Mouse (Mus musculus) thymus, postnatal 36 days (tissue): Measurements from ENCODE around the gene Dmbx1.

Source experiments
- DNase-seq, 2 experiments: peaks; one replicate each; pipeline ENCODE4 v3.0.0; 2022; ENCODE audit warnings: mixed read lengths in 2 of 2

Gene Dmbx1

DNA sequence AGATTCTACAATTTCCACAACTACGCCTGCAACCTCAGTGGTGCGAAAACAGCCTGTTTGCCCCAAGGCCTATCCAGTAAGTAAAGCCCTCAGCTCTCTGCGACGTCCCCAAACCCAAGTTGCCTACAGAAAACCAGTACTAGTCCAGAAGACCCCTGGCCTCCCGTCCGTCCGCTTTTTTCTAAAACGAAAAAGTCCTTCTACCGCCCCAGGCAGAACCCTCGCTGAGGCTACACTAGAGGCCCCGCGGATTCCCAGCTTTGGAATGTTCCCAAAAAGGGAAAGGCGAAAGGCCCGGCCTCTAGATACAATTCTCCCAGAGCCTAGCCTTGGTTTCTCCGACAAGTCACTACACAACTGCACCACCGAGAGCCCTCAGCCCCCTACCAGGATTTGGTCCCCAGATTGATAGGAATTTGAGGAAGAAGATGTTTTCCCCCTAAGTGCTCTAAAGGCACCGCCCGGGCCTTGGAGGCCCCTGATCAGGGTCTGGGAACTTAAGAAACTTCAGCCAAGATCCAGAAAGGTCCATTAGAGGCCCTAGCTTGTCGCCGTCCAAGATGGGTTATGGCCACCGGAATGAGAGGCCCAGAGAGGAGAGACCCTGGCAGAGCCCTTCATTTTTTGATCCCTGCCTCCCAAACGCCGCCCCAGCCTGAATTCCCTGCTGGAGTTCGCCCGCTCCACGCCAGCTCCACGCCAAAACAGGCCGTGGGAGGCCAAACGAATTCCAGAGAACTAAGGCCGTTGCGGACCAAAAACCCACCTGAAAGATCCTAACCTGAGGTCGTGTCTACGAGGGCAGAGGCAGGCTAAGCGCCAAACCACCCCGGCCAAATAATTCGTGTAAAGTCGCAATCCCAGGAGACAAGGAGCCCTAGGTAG, 1.2 kb downstream of the Dmbx1 start:
- DNase-seq = no peak

DNA sequence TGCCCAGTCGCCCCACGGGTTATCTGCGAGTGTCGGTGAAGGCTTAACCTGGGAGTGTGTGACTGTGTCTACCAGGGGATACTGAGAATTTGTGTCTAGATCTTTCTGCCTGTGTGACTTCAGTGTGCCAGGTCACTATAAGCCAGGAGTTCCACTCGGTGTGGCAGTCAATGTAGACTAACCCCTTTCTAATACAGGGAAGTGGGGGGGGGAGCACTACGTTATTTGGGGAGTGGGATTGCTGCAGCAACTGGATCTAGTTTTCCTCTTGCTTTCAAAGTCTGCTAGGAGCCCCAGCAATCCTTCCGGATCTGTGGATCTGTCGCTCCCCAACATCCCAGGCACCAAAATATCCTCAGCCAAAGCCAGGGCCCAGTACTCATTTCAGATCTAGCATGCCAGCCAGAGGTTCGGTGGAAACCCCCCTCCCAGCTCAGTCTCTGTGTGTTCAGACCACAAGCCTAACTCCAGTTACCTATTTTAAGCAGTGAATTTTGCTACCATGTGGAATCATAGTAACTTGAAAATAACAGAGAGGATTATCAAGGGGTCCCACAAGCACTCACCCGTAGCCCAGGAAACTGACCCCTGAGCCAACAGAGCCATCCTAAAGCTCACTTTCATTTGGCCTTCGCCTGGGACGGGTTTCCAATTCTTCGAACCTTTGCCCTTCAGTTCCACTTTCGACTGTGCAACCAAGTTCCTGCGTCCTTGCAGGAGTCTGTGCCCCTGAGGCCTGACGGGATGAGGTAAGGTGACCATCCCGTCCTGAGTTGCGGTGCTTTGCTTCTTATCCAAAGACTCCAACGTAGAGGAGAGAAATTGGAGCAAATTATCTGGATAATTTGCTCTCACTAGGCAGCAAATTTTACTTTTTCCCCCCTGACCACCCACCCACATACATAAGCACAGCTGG, 2.4 kb downstream of the Dmbx1 start:
- no peak for DNase-seq

DNA sequence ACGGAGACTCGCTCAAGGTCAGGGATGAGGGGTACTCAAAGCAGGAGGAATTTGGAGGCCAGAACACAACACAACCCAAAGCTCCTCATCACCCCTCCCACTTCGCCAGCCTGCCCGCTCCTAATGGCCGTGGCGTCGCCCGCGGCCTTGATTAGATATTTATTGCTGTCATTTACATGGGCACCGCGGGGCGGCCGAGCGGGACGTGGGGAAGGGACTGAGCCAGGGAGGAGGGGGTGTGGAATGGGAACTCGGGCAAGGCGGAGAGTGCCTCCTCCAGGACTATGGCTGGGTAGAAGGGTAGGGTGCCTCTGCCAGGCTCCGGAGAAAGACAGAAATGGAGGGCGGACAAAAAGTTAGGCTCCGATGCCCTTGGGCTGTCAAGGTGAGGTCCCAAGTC, 3.1 kb downstream of the Dmbx1 start:
- DNase-seq = no peak

DNA sequence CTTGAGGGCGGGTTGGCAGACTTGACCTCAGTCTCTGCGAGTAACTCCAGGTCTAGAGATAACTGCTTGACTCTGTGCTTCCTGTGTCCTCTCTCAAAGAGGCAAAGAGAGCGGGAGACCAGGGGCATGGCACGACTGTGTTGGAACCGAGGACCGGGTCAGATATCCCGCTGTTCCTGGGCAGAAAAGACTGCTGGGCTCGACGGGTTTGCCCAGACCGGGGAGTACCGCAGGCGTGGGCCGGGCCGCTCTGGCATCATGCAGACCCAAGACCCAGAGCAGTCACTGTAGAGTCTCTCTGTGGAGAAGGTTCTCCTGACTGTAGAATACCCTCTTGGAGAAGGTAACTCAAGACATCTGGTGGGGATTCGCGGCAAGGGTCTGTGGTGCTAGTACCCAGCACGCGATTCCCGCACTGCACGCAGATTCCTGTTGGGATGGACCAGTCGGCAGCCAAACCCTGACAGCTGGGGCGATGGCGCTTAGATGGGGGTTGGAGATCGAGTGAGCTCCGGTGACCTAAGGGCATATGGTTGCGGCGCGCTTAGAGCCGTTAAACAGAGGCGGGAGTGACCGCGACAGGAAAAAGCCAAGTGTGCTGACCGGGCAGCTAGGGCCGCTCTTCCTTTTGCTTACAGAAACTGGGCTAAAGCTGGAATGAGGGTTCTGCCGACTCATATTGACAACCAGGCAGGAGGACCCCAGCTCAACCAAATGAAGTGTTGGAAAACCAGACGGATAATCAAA, 3.7 kb downstream of the Dmbx1 start:
- no peak for DNase-seq

DNA sequence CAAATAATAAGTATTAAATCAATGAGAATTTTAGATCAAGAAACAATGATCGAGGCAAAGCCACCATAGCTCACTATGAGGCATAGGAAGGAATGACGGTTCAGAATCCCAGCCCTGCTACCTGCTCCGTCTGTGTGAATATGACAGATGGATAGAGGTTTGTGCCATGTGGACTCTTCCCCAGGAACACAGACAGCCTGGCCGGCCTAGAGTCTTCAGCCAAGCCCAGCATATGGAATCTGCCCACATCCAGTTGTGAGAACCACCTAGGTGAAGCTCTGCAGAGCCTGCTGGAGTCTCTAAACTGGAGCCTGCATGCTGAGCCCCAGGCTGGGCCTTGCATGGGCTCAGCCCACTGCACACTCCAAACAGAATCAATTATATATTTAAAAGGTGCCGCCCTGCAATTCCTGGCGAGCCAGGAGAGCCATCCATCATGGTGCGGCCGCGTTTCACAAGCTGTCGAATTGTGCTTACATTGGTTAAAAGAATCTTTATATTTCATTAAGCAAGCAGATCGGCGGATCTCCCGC, 8.1 kb downstream of the Dmbx1 start:
- no peak for DNase-seq

DNA sequence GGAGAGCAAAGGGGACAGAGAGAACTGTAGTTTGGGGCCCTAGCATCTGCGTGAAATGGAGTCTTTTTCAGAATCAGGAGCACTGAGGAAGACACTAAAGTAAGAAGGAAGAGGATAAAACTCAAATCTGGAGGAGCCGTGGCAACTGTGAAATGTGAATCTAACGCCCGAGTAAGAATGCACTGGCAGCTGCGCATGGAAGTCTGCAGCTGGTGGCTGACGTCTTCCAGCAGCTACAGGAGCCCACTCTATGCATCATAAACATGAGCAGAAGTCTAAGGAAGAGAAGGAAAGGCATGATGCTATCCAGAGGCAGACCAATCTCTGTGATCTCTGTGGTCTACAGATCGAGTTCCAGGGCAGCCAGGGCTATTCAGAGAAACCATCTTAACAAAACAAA, 12.1 kb downstream of the Dmbx1 start:
- DNase-seq = no peak

DNA sequence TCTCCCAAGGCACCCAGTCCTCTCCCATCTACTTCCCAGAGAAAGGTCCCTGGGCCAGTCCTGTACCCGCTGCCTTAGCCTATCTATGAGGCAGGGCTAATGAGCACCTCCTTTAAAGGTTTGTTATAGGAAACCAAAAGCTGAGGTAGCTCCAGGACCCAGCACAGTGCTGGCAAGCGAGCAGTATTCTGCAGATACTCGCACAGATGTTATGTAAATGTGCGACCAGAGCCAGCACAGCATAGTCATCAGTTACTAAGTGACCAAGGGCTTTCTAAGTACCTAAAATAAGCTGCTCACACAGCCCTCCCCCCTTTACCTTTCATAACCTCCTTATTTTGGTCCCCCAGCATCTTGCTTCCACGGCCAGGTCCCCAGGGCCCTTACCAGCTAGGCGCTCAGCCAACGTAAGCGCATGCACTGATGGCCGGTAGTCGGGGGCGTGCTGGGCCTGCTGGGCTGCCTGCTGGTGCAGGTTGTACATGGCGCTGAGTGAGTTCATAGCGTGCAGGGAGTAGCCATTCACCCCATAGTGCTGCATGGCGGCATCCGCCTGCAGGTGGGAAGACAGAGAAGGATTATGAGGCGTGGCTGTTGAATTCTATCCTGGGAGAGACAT, 16.4 kb downstream of the Dmbx1 start:
- DNase-seq = no peak

DNA sequence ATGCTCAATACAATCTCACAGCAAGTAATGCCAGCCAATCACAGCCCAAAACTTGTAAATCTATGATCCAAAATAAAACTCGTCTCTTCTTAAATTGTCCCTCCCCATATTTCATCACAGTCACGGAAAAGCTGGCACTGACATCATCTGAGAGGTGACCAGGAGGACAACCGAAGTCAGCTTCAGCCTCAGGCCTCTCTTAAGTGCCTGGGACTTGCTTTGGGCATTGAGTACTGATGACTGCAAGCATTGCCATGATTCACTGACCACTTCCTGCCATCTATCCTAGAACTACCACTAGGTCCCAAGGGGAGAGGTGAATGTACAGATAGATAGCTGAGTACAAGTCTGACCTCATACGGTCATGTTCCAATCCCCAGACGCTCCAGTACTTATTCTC, 17.0 kb downstream of the Dmbx1 start:
- DNase-seq = no peak

DNA sequence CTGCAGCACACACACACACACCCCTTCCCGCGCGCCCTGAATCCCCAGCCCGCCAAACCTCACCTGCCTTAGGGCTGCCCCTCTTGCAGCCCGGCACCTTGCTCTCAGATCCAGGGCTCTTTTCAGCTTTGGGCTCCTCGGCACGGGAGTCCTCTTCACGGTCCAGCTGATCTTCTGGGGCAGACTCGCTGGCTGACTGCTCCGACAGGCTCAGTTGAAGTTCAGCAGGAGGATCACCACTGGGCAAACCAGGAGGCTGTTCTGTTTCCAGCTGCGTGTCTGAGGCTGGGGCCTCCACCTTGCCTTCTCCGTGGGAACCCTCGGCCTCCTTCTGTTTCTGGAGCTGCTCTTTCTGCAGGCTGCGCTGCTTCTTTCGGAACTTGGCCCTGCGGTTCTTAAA, 19.8 kb downstream of the Dmbx1 start:
- no peak for DNase-seq

DNA sequence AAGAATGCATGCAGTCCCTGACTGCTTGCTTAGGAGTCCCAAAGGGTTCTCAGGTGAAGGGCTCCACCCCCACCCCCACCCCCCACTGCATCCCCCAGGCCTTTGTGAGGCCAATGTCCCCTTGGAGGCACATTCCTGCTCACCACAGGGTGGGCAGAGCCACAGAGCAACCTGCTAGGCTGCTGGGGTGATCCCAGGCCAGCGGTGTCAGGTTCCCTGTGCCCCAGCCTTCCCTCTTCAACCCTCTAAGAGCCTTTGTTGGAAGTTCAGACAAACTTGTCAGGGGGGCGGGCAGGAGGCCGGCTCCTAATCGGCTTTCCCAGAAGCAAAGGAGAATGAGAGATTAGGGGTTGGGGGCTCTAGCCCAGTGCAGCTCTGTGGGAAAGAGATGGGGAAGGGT, 28.1 kb downstream of the Dmbx1 start:
- no peak for DNase-seq

DNA sequence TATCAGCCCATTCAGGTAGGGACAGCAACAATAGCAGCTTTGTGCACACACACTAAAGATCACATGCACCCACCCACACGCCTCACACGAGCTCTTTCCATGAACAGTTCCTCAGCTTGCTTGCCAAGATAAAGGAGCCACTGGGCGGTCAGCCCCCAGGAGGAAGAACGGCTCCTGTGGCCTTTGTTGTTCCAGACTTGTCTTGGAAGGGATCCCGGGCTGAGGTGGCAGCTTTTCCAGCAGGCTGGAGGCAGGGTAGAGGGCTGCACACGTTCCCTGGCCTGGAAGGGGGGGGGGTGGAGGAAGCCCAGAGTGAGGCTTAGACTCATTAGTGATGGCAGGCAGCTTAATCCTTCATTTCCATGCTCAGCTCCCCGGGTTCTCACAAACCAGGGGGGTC, 31.1 kb downstream of the Dmbx1 start:
- no peak for DNase-seq

DNA sequence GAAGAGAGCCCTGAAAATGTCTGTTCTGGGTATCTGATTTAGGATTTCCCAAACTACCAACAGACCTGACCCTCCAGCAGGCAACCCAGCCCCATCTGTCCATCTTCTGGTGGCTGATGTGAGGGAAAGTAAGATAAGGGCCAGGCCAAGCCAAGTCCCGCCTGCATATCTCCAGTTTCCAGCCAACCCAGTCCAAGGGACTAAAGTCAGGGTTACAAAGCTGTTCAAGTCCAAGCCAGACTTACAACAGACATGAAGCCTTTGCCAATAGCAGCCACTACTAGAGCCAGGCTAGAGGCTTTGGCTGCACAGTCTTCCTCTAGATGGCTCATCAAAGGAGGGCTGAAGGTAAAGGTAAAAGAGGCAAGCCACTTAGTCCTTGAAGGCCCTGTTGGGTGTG, 31.7 kb downstream of the Dmbx1 start:
- DNase-seq = no peak

DNA sequence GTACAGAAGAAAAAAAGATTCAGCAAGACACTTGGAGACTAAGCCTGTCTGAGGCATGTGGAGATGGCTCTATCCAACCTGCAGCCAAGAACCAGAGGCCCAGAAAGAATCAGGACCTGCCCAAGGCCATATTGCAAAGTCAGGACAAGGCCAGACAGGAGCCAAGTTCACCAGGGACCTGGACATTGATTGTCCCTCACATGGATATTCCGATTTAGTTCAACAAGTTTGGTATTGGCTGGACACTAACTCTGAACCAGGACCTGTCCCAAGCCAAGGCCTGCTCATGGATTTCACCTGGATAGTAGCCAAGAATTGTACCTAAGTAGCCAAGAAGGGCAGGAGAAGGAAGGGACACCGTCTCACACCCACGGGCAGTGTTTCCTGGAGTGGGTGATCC, 32.9 kb downstream of the Dmbx1 start:
- no peak for DNase-seq

DNA sequence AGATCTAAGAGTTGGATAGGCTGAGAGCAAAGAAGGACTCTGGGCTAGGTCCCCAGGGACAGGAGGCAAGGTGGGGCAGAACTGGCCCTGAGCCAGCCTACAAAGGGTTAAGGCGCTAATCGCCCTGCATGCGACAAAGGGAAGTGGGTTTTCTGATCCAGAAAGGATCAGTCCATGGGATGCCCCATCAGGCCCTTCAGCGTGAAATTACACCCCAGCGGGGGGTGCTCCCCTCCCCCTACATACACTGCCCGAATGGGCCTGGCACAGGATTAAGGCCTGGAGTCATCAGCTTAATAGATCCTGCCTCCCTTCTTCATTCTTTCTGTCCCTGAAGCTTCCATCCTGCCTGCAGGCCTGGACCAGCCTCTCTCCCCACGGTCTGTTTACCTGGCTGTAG, 34.0 kb downstream of the Dmbx1 start:
- DNase-seq = no peak

DNA sequence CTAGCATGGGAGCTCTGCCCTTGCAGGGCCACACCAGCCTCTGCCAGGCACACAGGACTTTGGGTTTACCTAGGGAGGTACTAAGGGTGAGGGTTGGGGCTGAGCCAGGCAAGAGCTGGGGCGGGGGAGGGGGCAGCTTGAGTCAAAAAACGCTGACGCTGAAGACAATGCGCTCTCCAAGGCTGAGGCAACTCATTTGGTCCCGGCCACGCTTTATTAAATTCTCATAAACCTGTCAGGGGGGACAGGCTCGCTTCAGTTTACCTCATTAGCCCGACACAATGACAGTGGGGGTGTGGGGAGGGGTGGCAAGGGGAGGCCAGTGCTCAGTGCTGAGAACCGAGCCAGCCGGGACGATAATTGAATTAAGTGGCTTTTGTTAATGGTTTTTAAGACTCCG, 35.4 kb downstream of the Dmbx1 start:
- no peak for DNase-seq

DNA sequence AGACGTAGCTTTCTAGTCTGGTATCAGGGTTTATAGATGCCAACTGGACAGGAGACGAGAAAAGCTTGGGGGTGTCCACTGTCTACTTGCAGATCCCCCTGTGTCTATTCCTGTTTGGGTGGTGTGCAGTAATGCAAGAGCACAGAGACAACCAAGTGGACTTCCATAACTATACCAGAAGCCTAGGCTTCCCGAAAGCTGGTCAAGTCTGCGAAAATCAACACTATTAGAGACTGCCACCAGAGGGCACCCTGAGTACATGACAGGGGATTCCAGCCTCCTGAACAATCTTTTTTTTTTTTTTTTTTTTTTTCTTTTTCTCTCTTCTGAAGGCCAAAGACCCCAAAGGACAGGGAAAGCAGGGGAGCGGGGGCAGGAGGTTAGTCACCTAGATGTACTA, 36.9 kb downstream of the Dmbx1 start:
- peak; percentile 44 to 65 for DNase-seq

DNA sequence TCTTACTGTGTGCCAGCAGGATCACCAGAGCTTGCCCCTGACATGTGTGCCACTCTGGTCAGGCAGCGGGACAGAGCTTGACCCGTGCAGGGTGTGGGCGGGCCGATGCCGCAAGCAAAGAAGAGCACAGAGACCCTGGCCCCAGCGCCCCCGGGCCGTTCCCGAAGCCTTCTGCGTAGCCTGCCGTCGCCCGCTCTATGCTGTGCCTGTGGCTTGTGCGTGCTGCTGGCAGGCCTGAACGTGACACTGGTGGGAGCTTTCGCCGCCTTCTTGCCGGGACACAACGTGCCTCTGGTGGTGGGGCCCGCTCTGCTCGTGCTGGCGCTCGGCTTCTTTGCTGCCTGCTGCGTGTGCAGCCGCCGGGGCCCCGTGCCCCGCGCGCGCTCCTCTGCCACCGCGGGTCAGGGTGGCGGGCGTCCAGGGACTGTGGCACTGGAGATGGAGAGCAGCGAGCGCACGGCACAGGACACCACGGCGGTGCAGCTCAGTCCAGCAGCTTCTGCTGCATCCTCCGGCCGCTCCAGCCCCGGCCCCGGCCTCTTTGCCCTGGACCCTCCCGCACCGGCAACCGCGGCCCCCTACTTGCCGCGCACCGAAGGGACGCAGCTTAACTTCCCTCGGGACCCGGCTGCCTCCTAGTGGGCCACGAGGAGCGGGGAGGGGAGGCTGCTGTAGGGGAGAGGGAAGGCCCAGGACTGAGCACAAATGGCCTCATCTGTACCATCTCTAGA, 41.7 kb downstream of the Dmbx1 start:
- no peak for DNase-seq

DNA sequence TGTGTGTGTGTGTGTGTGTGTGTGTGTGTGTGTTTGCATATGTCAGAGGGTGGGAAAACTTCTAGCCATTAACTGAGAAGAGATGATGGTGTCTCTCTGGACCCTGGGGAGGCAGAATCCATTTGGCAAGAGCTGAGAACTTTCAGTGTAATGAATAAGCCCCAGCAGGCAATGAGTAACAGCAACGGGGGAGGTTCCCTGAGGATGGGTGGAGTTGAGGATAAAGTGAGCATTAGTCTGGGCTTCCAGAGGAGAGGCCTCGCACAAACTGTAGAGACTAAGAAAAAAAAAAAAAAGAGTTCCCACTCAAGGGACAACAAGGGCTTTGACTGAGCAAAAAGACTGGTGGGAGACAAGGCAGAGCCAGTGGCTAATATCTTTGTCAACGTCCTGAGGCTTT, 45.4 kb downstream of the Dmbx1 start:
- DNase-seq = no peak

DNA sequence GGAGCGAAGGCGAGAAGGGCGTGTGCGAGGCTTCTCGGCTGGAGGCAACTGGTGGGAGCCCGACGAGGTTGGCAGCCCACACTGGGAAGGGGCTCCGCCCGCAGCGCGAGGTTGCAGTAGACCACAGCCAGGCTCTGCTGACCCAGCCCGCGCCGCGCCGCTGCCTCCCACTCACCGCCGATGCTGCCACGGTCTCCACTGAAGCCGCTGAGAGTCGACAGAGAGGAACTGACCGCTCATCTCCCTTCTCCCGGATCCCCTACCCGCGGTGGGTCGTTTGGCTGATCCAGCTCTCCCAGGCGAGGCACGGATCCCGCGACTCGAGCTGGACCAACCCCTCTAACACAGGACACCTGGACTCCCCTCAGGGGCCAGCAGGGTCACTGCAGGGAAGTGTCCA, 49.2 kb downstream of the Dmbx1 start, which contains the start of gene 6430628N08Rik:
TSS of gene 6430628N08Rik (plus strand) at position 113 of the 400 bp plus-strand sequence.
- DNase-seq = no peak

DNA sequence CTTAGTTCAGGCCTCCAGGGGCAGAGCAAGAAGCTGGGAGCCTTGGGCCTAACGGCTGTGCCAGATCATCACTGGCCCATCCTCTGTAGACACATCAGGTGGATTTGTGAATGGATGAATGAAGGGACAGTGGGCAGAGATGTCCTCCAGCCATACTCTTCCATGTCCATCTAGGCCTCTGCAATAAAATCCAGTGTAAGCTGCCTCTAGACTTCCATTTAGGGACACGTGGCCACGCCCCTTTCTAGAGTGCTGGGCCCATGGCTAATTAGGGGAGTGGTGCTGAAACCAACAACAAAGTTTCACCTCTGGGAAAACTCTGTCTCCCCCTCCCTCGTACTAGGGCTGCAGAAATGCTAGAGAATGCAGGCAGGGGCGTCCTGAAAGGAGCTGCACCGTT, 49.7 kb downstream of the Dmbx1 start:
- no peak for DNase-seq

DNA sequence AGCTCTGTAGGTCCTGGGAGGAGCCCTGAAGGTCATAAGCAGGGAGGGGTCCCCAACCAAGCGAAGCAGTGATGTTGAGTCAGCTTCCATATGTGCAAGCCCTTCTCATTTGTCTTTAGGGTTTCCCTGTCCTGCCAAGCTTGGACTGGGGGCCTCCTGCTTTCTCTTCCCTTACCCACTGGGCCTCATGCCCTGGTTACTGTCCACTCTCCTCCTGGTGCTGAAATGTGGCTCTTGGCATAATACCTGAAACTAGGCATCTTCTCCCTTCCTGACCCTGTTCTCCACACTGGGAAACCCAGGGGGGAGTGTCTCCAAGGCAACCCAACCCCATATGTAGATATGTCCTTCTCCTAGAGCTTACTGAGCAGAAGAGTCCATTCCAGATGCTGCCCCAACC, 52.9 kb downstream of the Dmbx1 start:
- no peak for DNase-seq

DNA sequence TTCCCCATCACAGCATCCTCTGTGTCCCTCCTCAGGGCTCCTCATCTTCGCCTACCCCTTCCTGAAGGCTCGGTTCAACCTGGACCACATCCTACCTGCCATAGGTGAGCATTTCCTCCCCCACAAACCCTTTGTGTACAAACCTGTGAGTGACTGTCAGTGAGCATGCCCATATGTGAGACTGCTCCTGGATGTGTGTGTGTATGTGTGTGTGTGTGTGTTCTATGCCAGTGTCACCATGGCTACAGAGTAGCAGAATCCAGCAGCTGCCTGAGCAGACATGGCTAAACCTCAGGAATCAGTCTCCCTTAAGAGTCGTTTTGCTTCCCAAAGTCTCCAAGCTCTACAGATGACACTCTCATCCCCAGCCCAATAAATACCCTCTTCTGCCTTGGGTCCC, 53.9 kb downstream of the Dmbx1 start:
- DNase-seq = no peak
